Mouse (Mus musculus): Measurements from ENCODE around the gene Fam131a.
A peak's percentile ranks its signal among the peaks of the same experiment; 100 is the strongest.

Gene Fam131a

DNA sequence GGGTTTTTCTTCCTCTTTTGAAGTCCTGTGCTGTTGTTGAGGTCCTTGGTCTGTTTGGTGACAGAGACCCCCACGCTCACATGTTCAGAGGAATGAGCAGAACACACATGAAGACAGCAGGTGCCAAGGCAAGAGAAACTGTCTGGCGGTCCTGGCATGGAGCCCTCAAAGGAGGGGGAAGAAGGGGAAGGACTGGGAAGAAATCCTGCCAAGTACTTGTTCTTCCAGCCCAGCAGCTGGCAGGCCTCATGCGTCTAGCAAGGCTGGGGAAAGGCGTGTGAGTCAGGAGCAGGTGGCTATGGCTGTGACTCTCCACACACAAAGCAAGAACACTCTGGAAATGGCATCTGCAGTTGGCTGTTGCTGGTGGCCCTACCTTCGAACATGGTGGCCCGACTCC lies 53.6 kb downstream of the Fam131a start:
- peak; percentile 69 for DNase-seq (ENCODE audit: low spot score)

DNA sequence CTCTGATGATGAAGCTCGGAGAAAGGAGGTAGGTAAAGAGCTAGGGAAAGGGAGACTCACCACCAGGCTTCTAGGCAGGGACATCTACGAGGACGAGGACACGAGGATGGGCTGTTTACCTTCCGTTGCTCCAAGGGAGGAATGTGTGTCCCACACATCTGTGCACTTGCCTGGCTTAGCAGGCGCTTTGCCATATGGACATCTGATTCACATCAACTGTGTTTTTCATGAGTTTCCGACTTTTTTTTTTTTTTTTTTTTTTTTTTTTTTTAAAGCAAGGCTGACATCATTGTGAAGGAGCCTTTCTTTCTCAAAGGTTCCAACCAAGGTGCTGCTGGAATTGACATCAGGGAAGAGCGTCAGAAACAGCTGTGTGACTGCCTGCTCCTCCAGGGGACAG lies 57.5 kb downstream of the Fam131a start:
- no peak for DNase-seq (ENCODE audit: low spot score)

Measured in lung, postnatal 25 days (tissue).